Mouse (Mus musculus) limb, embryonic 11.5 days (tissue): ENCODE results near the gene Galnt17. TPM values are rescaled to one million over a fixed set of nuclear protein-coding genes. Genes with fewer than 3 reads are reported as not detected.

Source experiments
- ATAC-seq: fragments of 200-750 bp; cut with Nextera tagmentation; 2 replicates; pipeline ENCODE4 v1.8.0; 2017; ENCODE audit warnings: low read depth; ENCODE audit not compliant: insufficient number of reproducible peaks, low FRiP score, low TSS enrichment
- DNase-seq: peaks from one replicate; pipeline ENCODE4 v3.0.0-alpha.2; 2015; ENCODE audit warnings: low spot score
- H3K27ac ChIP-seq: fragments of 300-500 bp; sonication (generic); replicated peaks from 2 replicates; pipeline ENCODE4 v1.5.1; 2014; ENCODE audit warnings: low read depth, mild to moderate bottlenecking, low read length
- H3K27me3 ChIP-seq: fragments of 300-500 bp; sonication (generic); 2 replicates; pipeline ENCODE4 v1.6.1; 2014; ENCODE audit warnings: mild to moderate bottlenecking, low read length, mixed read lengths; ENCODE audit not compliant: control insufficient read depth, insufficient read depth
- H3K36me3 ChIP-seq: fragments of 300-500 bp; sonication (generic); 2 replicates; pipeline ENCODE4 v1.6.1; 2014; ENCODE audit warnings: mild to moderate bottlenecking, low read length, moderate library complexity, mixed read lengths; ENCODE audit not compliant: control insufficient read depth, insufficient read depth
- H3K4me1 ChIP-seq: fragments of 300-500 bp; sonication (generic); 2 replicates; pipeline ENCODE4 v1.6.1; 2014; ENCODE audit warnings: low read length, mixed read lengths; ENCODE audit not compliant: control insufficient read depth, insufficient read depth
- H3K4me2 ChIP-seq: fragments of 300-500 bp; sonication (generic); 2 replicates; pipeline ENCODE4 v1.6.1; 2014; ENCODE audit warnings: low read depth, mild to moderate bottlenecking, moderate library complexity; ENCODE audit not compliant: severe bottlenecking
- H3K4me3 ChIP-seq: fragments of 300-500 bp; sonication (generic); 2 replicates; pipeline ENCODE4 v1.5.1; 2014; ENCODE audit warnings: low read depth, low read length
- H3K9ac ChIP-seq: fragments of 300-500 bp; sonication (generic); 2 replicates; pipeline ENCODE4 v1.6.1; 2014; ENCODE audit warnings: mild to moderate bottlenecking, low read length
- H3K9me3 ChIP-seq: fragments of 300-500 bp; sonication (generic); 2 replicates; pipeline ENCODE4 v1.6.1; 2016; ENCODE audit warnings: low read length; ENCODE audit not compliant: control insufficient read depth
- WGBS: fragments of 180-500 bp; shearing (Covaris S2); extraction: QIAGEN DNeasy Blood & Tissue Kit; methylation state at CpG from one replicate; pipeline ENCODE4 v1.1.7; 2014; 5-methylcytosine and 5-hydroxymethylcytosine counted together
- polyA plus RNA-seq: library from polyadenylated mRNA; unstranded; fragments of >200 nt; fragmentation: Nextera tagmentation; extraction: Ambion mirVana; gene quantifications from 2 replicates; pipeline ENCODE4 v1.2.1, GENCODE M21; 2014

Gene Galnt17
- polyA plus RNA-seq, 1 experiment from 2014 or later: 1.1 TPM

DNA sequence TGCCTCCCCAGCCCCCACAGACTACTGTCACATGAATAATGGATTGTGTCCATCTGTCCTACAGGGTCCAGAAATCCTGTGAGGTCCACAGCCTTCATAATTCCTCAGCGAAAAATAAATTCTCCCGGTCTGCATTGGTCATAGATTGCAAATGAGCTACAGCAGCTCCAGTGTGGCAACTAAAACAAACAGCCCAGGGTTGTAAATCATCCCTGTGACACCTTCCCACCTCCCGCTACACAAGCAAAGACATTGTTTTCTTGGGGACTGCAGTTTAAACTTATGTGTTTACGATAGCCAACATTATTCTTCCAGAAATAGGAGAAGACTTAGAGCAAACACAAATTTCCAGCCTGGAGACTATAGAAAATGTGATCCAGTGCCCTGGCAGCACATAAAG is 150.4 kb downstream of the Galnt17 start:
- WGBS: 46% methylated on average over 4 of the region's 4 CpGs
- no peaks in the 10 kb centered on the region for H3K36me3 ChIP-seq
- no peak overlapping the region for H3K4me3 ChIP-seq
- H3K9ac ChIP-seq: no peak overlapping the region
- H3K27me3 ChIP-seq: no peaks in the 10 kb centered on the region
- ATAC-seq (no peak), DNase-seq (no peak)
- H3K27ac ChIP-seq: no peak overlapping the region
- H3K4me1 ChIP-seq: no peaks in the 10 kb centered on the region
- H3K9me3 ChIP-seq: no peaks in the 10 kb centered on the region
- H3K4me2 ChIP-seq: no peak overlapping the region

DNA sequence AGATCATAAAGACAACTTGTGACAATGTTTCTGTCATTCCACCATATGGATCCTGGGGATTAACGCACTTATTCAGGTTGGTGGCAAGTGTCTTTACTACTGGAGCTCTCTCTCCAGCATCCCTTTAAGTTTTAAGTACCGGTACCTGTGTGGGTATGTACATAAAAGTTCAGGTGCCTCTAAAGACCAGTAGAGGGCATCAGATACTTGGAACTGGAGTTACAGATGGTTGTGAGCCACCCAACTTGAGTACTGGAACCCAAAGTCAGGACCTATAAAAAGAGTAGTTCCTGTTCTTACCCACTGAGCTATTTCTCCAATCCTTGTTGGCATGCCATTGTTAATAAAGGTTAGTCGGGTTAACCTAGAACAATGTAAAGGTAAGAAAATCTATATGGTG is 152.0 kb downstream of the Galnt17 start:
- no peaks in the 10 kb centered on the region for H3K9me3 ChIP-seq
- H3K27me3 ChIP-seq: no peaks in the 10 kb centered on the region
- no peaks in the 10 kb centered on the region for H3K4me1 ChIP-seq
- H3K36me3 ChIP-seq: no peaks in the 10 kb centered on the region
- DNase-seq: no peak
- no peak overlapping the region for H3K4me2 ChIP-seq
- H3K9ac ChIP-seq: no peak overlapping the region
- no peak overlapping the region for H3K4me3 ChIP-seq
- no peak overlapping the region for H3K27ac ChIP-seq
- WGBS: 72% methylated on average over 3 of the region's 3 CpGs
- no peak for ATAC-seq

DNA sequence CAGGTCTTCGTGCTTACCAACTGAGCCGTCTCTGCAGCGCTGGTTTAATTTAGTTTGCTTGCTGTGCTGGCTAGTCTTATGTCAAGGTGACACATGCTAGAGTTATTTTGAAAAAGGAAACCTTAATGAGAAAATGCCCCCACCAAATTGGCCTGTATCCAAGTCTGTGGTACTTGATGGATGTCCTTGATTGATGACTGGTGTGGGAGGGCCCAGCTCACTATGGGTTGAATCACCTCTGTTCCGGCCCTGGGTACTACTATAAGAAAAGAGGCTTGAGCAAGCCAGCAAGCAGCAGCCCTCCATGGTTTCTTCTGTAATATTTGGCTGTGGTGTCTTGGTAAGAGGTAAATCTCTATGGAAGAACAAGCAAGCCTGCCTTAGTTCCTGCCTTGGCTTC is 165.7 kb downstream of the Galnt17 start:
- H3K4me1 ChIP-seq: no peaks in the 10 kb centered on the region
- no peak overlapping the region for H3K27ac ChIP-seq
- DNase-seq (peak; percentile 35), ATAC-seq (no peak)
- H3K9me3 ChIP-seq: no peaks in the 10 kb centered on the region
- H3K27me3 ChIP-seq: no peaks in the 10 kb centered on the region
- 40% methylated on average over 4 of the region's 4 CpGs for WGBS
- no peak overlapping the region for H3K4me2 ChIP-seq
- H3K36me3 ChIP-seq: no peaks in the 10 kb centered on the region
- no peak overlapping the region for H3K9ac ChIP-seq
- H3K4me3 ChIP-seq: no peak overlapping the region

DNA sequence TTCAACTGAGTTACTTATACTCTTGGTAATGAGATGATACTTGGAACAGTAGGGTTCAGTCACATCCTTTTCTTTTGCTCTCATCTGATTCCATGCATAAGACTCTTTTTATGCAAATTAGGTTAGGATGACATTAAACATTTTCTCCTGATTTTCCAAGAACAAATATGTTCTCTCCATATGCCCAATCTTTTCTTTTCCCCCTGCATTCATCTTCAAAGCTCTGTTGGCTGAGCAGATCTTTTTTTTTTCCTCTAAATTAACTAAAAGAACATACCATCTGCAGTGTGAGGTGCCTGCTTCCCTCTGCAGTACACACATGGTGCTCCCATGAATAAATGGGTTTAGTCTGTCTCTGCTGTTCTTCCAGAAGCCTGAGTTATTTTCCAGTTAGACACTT is 173.5 kb downstream of the Galnt17 start:
- Histone ChIP-seq H3K9ac (no peak overlapping the region), H3K36me3 (no peaks in the 10 kb centered on the region), H3K4me2 (no peak overlapping the region), H3K9me3 (no peaks in the 10 kb centered on the region), H3K4me3 (no peak overlapping the region), H3K27me3 (no peaks in the 10 kb centered on the region), H3K27ac (no peak overlapping the region), H3K4me1 (no peaks in the 10 kb centered on the region)
- ATAC-seq (no peak), DNase-seq (no peak)

DNA sequence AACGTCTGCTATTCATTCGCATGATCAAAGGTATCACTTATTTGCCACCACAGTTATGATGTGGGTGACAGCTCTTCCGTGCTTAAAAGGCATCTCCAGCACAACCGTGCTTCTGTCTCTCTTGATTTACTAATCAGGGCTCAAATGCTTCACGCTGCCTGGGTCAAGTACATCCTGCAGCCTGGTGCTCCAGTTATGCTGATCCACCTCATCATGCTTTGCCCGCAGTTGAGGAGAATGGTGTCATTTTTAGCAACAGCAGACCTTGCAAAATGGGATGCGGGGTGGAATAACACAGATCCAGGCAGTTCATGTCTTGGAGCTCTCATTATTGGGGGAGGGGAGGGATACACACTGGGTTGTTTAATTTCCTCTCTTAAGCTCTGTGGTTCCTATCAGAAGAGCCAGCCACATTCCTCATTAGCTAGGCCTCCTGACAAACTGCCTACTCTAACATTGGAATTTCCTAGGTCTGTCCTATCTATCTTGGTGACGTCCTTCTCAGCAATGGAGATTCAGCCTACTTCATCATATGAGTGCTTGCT is 187.9 kb downstream of the Galnt17 start:
- Histone ChIP-seq H3K36me3 (no peaks in the 10 kb centered on the region), H3K4me3 (no peak overlapping the region), H3K27me3 (no peaks in the 10 kb centered on the region), H3K9me3 (no peaks in the 10 kb centered on the region), H3K4me2 (no peak overlapping the region), H3K27ac (no peak overlapping the region), H3K4me1 (no peaks in the 10 kb centered on the region), H3K9ac (no peak overlapping the region)
- ATAC-seq (no peak), DNase-seq (no peak)
- 79% methylated on average over 8 of the region's 8 CpGs for WGBS

DNA sequence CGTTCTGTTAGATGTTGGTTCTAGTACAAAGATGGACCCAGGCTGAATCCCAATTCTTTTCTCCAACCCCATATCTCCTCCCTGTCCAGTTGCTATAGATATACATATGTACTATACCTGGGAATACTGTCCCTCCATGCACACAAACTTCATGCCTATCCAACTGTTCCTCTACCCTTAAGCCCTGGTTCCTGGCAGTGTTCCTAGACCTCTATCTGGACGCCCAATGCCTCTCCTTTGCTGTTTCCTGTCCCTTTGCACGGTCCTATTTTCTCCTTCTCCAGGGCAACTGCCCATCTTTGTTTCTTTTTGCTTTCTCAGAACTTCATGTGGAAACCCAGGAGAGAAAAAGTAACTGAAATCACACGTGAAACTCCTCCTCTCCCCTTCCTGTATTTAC is 188.4 kb downstream of the Galnt17 start:
- no peak for DNase-seq
- Histone ChIP-seq H3K27ac (no peak overlapping the region), H3K9ac (no peak overlapping the region), H3K9me3 (no peaks in the 10 kb centered on the region), H3K4me1 (no peaks in the 10 kb centered on the region), H3K36me3 (no peaks in the 10 kb centered on the region), H3K4me3 (no peak overlapping the region), H3K4me2 (no peak overlapping the region), H3K27me3 (no peaks in the 10 kb centered on the region)
- WGBS: 80% methylated on average over 4 of the region's 4 CpGs
- no peak for ATAC-seq

DNA sequence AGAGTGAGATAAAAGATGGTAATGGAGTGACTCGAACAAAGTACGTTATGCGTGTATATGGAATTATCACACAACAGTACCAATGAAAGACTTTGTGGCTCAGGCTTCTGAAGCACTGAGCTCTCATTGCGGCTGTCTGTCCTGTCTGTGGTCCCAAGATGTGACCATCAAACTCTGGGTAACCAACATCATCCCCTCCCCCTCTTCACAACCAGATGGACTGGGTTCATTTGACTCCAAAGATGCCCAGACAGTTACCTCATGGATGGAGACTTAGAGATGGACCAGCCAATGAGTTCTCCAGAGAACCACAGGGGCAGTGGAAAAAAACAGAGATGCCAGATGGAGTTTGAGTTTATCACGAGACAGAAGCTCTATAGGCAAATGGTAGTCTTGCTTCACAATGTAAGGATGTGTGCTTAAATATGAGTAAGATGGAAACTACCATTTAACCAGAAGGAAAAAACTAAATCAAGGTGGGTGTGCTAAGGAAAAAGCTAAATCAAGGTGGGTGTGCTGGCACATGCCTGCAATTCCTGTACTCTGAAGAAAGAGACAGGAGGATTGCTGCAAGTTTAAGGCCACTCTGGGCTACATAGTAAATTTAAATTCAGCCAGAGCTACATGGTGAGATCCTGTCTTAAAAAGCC is 190.8 kb downstream of the Galnt17 start:
- no peak for DNase-seq
- WGBS: 90% methylated on average over 5 of the region's 5 CpGs

DNA sequence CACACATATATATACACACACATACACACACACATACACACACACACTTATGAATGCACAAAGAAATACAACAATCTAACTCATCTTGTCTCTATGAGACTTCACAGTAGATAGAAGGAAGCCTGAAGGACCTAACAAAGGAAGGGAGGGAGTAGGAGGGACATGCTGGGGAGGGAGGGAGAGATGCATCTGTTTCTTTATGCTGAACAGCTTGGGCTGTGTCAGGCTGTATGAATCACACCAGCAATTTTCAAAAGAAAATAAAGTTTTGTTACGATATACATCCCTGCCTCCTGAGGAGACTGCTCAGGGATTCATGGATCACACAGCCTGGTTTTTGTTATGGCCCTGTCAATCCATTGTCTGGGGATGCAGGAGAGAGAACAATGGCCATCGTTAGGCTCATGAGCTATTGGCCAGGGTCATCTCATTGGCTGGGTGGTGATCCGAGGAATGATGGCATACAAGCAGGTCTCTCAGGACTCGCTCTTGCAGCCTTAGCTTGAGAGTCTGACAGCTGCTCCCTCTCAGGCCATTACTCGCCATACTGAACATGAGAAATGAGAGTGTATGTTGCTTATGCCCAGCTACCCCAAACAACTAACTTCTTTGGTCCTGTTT is 194.3 kb downstream of the Galnt17 start:
- ATAC-seq (no peak), DNase-seq (no peak)
- 80% methylated on average over 5 of the region's 5 CpGs for WGBS
- Histone ChIP-seq H3K27me3 (no peaks in the 10 kb centered on the region), H3K4me3 (no peak overlapping the region), H3K4me1 (no peaks in the 10 kb centered on the region), H3K4me2 (no peak overlapping the region), H3K27ac (no peak overlapping the region), H3K9ac (no peak overlapping the region), H3K9me3 (no peaks in the 10 kb centered on the region), H3K36me3 (no peaks in the 10 kb centered on the region)

More for the DNA sequence above, 190.8 kb downstream of the Galnt17 start:
- Histone ChIP-seq H3K9me3 (no peaks in the 10 kb centered on the region), H3K4me3 (no peak overlapping the region), H3K27me3 (no peaks in the 10 kb centered on the region), H3K36me3 (no peaks in the 10 kb centered on the region), H3K4me2 (no peak overlapping the region), H3K27ac (no peak overlapping the region), H3K4me1 (no peaks in the 10 kb centered on the region), H3K9ac (no peak overlapping the region)
- ATAC-seq: no peak
